Mouse (Mus musculus) lung, embryonic 15.5 days (tissue): Measurements from ENCODE around the gene Krt33b. TPM values are rescaled to one million over a fixed set of nuclear protein-coding genes. Genes with fewer than 3 reads are reported as not detected.

ENCODE experiments used
- ATAC-seq: fragments of 200-750 bp; cut with Nextera tagmentation; 2 replicates; pipeline ENCODE4 v1.8.0; 2017; ENCODE audit warnings: moderate number of reproducible peaks, borderline replicate concordance; ENCODE audit not compliant: low FRiP score, low TSS enrichment; ENCODE audit errors: extremely low read depth
- H3K27ac ChIP-seq: fragments of 300-500 bp; sonication (generic); 2 replicates; pipeline ENCODE4 v1.5.1; 2015; ENCODE audit warnings: moderate library complexity, mild to moderate bottlenecking, inconsistent platforms
- H3K27me3 ChIP-seq: fragments of 300-500 bp; sonication (generic); 2 replicates; pipeline ENCODE4 v1.6.1; 2015; ENCODE audit warnings: inconsistent platforms
- H3K36me3 ChIP-seq: fragments of 300-500 bp; sonication (generic); 2 replicates; pipeline ENCODE4 v1.6.1; 2015; ENCODE audit warnings: inconsistent platforms
- H3K4me1 ChIP-seq: fragments of 300-500 bp; sonication (generic); 2 replicates; pipeline ENCODE4 v1.6.1; 2015; ENCODE audit warnings: inconsistent platforms
- H3K4me2 ChIP-seq: fragments of 300-500 bp; sonication (generic); 2 replicates; pipeline ENCODE4 v1.6.1; 2015; ENCODE audit warnings: inconsistent platforms, mild to moderate bottlenecking, moderate library complexity
- H3K4me3 ChIP-seq: fragments of 300-500 bp; sonication (generic); 2 replicates; pipeline ENCODE4 v1.5.1; 2015; ENCODE audit warnings: mild to moderate bottlenecking, inconsistent platforms
- H3K9ac ChIP-seq: fragments of 300-500 bp; sonication (generic); 2 replicates; pipeline ENCODE4 v1.6.1; 2015; ENCODE audit warnings: inconsistent platforms
- H3K9me3 ChIP-seq: fragments of 300-500 bp; sonication (generic); 2 replicates; pipeline ENCODE4 v1.6.1; 2016; ENCODE audit warnings: inconsistent platforms
- WGBS: fragments of 180-500 bp; shearing (Covaris S2); methylation state at CpG from one replicate; pipeline ENCODE4 v1.1.7; 2015; 5-methylcytosine and 5-hydroxymethylcytosine counted together
- polyA plus RNA-seq: library from polyadenylated mRNA; unstranded; fragments of >200 nt; fragmentation: Nextera tagmentation; extraction: Ambion mirVana; gene quantifications from 2 replicates; pipeline ENCODE4 v1.2.1, GENCODE M21; 2015

Gene Krt33b
- polyA plus RNA-seq, 1 experiment from 2014 or later = not detected

- H3K27ac ChIP-seq = no peak overlapping the region
- no peaks in the 10 kb centered on the region for H3K9me3 ChIP-seq
- H3K36me3 ChIP-seq = no peaks in the 10 kb centered on the region
- no peak overlapping the region for H3K4me2 ChIP-seq
- peaks cover 4% of the 10 kb centered on the region; the same call in 1 of the 2 replicates for H3K4me1 ChIP-seq
- H3K9ac ChIP-seq = no peak overlapping the region
- WGBS = 68% methylated on average over 1 of the region's 1 CpGs
- H3K27me3 ChIP-seq = no peaks in the 10 kb centered on the region
- no peak for ATAC-seq
- no peak overlapping the region for H3K4me3 ChIP-seq
These were observed 10.2 kb downstream of the Krt33b start for GRCm38 (mm10) chr11:100019466-100019865.

GRCm38 (mm10) chr11:100016112-100016511 is 13.6 kb downstream of the Krt33b start, which contains the start of gene Krt33a:
Krt33a (minus strand) TSS chr11:100016212.
- Histone ChIP-seq H3K9ac (no peak within 1 kb of the TSS), H3K4me3 (no peak within 1 kb of the TSS), H3K27ac (no peak within 1 kb of the TSS), H3K36me3 (no peaks in the 10 kb centered on the region), H3K9me3 (no peaks in the 10 kb centered on the region), H3K4me1 (no peaks in the 10 kb centered on the region; the same call in 1 of the 2 replicates), H3K27me3 (no peaks in the 10 kb centered on the region), H3K4me2 (no peak within 1 kb of the TSS)
- ATAC-seq = no peak
- 69% methylated on average over 4 of the region's 4 CpGs for WGBS

- 36% methylated on average over 4 of the region's 4 CpGs for WGBS
- no peak overlapping the region for H3K4me3 ChIP-seq
- H3K9me3 ChIP-seq = no peaks in the 10 kb centered on the region
- no peaks in the 10 kb centered on the region for H3K36me3 ChIP-seq
- H3K4me2 ChIP-seq = no peak overlapping the region
- H3K27me3 ChIP-seq = no peaks in the 10 kb centered on the region
- ATAC-seq = peak; percentile 65; the same call in 1 of the 2 replicates
- H3K9ac ChIP-seq = no peak overlapping the region
- no peaks in the 10 kb centered on the region; the same call in 1 of the 2 replicates for H3K4me1 ChIP-seq
- H3K27ac ChIP-seq = 0 out of 2 replicates have a peak overlapping the region, but pooled peaks have one; percentile 26
These were observed 15.9 kb downstream of the Krt33b start for GRCm38 (mm10) chr11:100013691-100014171.

- Histone ChIP-seq H3K4me3 (no peak overlapping the region), H3K4me2 (no peak overlapping the region), H3K9ac (no peak overlapping the region), H3K27me3 (no peaks in the 10 kb centered on the region), H3K36me3 (no peaks in the 10 kb centered on the region), H3K4me1 (no peaks in the 10 kb centered on the region; the same call in 1 of the 2 replicates), H3K27ac (no peak overlapping the region), H3K9me3 (no peaks in the 10 kb centered on the region)
- no peak for ATAC-seq
- WGBS = 73% methylated on average over 5 of the region's 5 CpGs
These were observed 19.0 kb downstream of the Krt33b start for GRCm38 (mm10) chr11:100010682-100011081.

GRCm38 (mm10) chr11:100008336-100008735 is 21.3 kb downstream of the Krt33b start:
- no peaks in the 10 kb centered on the region for H3K36me3 ChIP-seq
- whole genome bisulfite sequencing = 80% methylated on average over 5 of the region's 5 CpGs

GRCm38 (mm10) chr11:100006624-100007023 is 23.0 kb downstream of the Krt33b start:
- Histone ChIP-seq H3K9ac (no peak overlapping the region), H3K4me3 (no peak overlapping the region), H3K27ac (no peak overlapping the region), H3K36me3 (no peaks in the 10 kb centered on the region), H3K9me3 (no peaks in the 10 kb centered on the region), H3K27me3 (no peaks in the 10 kb centered on the region), H3K4me2 (no peak overlapping the region), H3K4me1 (no peaks in the 10 kb centered on the region)
- WGBS = 50% methylated on average over 3 of the region's 3 CpGs
- ATAC-seq = no peak

More at GRCm38 (mm10) chr11:100008336-100008735, 21.3 kb downstream of the Krt33b start:
- H3K9ac ChIP-seq = no peak overlapping the region
- ATAC-seq = no peak
- no peak overlapping the region for H3K4me2 ChIP-seq
- no peaks in the 10 kb centered on the region for H3K4me1 ChIP-seq
- no peak overlapping the region for H3K4me3 ChIP-seq
- no peak overlapping the region for H3K27ac ChIP-seq
- H3K9me3 ChIP-seq = no peaks in the 10 kb centered on the region
- H3K27me3 ChIP-seq = no peaks in the 10 kb centered on the region

GRCm38 (mm10) chr11:100005905-100006304 is 23.8 kb downstream of the Krt33b start:
- no peaks in the 10 kb centered on the region for H3K36me3 ChIP-seq
- H3K27me3 ChIP-seq = no peaks in the 10 kb centered on the region
- 59% methylated on average over 8 of the region's 8 CpGs for WGBS
- H3K9me3 ChIP-seq = no peaks in the 10 kb centered on the region
- no peak overlapping the region for H3K9ac ChIP-seq
- H3K4me3 ChIP-seq = no peak overlapping the region
- peak overlapping the region; percentile 61 for H3K27ac ChIP-seq
- no peak overlapping the region for H3K4me2 ChIP-seq
- H3K4me1 ChIP-seq = no peaks in the 10 kb centered on the region
- no peak for ATAC-seq

- no peaks in the 10 kb centered on the region for H3K4me1 ChIP-seq
- no peak for ATAC-seq
- no peak overlapping the region for H3K4me2 ChIP-seq
- no peaks in the 10 kb centered on the region for H3K27me3 ChIP-seq
- WGBS = 17% methylated on average over 6 of the region's 6 CpGs
- no peak overlapping the region for H3K9ac ChIP-seq
- no peak overlapping the region for H3K27ac ChIP-seq
- H3K4me3 ChIP-seq = no peak overlapping the region
- no peaks in the 10 kb centered on the region for H3K36me3 ChIP-seq
- no peaks in the 10 kb centered on the region for H3K9me3 ChIP-seq
These were observed 24.8 kb downstream of the Krt33b start for GRCm38 (mm10) chr11:100004846-100005245.

GRCm38 (mm10) chr11:99999091-99999490 is 30.6 kb downstream of the Krt33b start:
- Histone ChIP-seq H3K4me1 (peaks cover 2% of the 10 kb centered on the region; the same call in 1 of the 2 replicates), H3K9ac (no peak overlapping the region), H3K27me3 (peaks cover 4% of the 10 kb centered on the region), H3K36me3 (no peaks in the 10 kb centered on the region), H3K27ac (no peak overlapping the region), H3K9me3 (no peaks in the 10 kb centered on the region), H3K4me3 (no peak overlapping the region), H3K4me2 (no peak overlapping the region)
- no peak for ATAC-seq
- 82% methylated on average over 7 of the region's 7 CpGs for WGBS

GRCm38 (mm10) chr11:99994384-99994661 is 35.3 kb downstream of the Krt33b start:
- H3K9ac ChIP-seq = no peak overlapping the region
- peaks cover 3% of the 10 kb centered on the region; the same call in 1 of the 2 replicates for H3K4me1 ChIP-seq
- no peak overlapping the region for H3K27ac ChIP-seq
- WGBS = 26% methylated on average over 4 of the region's 4 CpGs
- H3K27me3 ChIP-seq = peaks cover 13% of the 10 kb centered on the region
- no peak overlapping the region for H3K4me3 ChIP-seq
- H3K4me2 ChIP-seq = no peak overlapping the region
- ATAC-seq = no peak
- H3K9me3 ChIP-seq = no peaks in the 10 kb centered on the region
- no peaks in the 10 kb centered on the region for H3K36me3 ChIP-seq

GRCm38 (mm10) chr11:99993620-99994383 is 35.9 kb downstream of the Krt33b start, which contains the start of gene Krtap17-1:
Krtap17-1 (minus strand) TSS chr11:99993994.
- Histone ChIP-seq H3K27ac (no peak within 1 kb of the TSS), H3K9me3 (no peaks in the 10 kb centered on the region), H3K4me3 (0 out of 2 replicates have a peak within 1 kb of the TSS, but pooled peaks have one; percentile 4), H3K4me1 (peaks cover 3% of the 10 kb centered on the region; the same call in 1 of the 2 replicates), H3K27me3 (peaks cover 13% of the 10 kb centered on the region), H3K9ac (no peak within 1 kb of the TSS), H3K4me2 (peak within 1 kb of the TSS; percentile 32), H3K36me3 (no peaks in the 10 kb centered on the region)
- 22% methylated on average over 26 of the region's 26 CpGs for WGBS
- ATAC-seq = no peak

GRCm38 (mm10) chr11:99990571-99990970 is 39.1 kb downstream of the Krt33b start:
- ATAC-seq = no peak
- peaks cover 13% of the 10 kb centered on the region for H3K27me3 ChIP-seq
- H3K27ac ChIP-seq = no peak overlapping the region
- no peak overlapping the region for H3K4me2 ChIP-seq
- H3K4me1 ChIP-seq = peaks cover 3% of the 10 kb centered on the region; the same call in 1 of the 2 replicates
- H3K9me3 ChIP-seq = no peaks in the 10 kb centered on the region
- 73% methylated on average over 3 of the region's 3 CpGs for WGBS
- H3K9ac ChIP-seq = no peak overlapping the region
- no peak overlapping the region for H3K4me3 ChIP-seq
- no peaks in the 10 kb centered on the region for H3K36me3 ChIP-seq
